ENCODE assay signal across 16 mouse cellular contexts in genomic region chrX:144265934-144266333, GRCm38 (mm10).
"Had no signal": no experiment of that assay in that cellular context is flagged by ENCODE, and none has a peak within 500 bp of the region (broad histone marks: within the 10 kb centered on the region; RNA-seq: fewer than 3 reads in every experiment).

No protein-coding gene starts in this region.

- DNase-seq: heart, postnatal 10 days; heart, postnatal 14 days; heart, postnatal 36 days; heart, postnatal 4 days; kidney, adult 11 months; kidney, adult 18-20 months; kidney, adult 2 months; kidney, adult 8-10 months; kidney, adult 9 months; kidney, postnatal 10 days; kidney, postnatal 14 days; kidney, postnatal 25 days; kidney, postnatal 36 days; kidney, postnatal 4 days; layer of hippocampus, adult 9-11 months; layer of hippocampus, postnatal 36 days had no signal
